Mouse (Mus musculus): ENCODE measurements around the gene Vwc2. TPM values are rescaled to one million over a fixed set of nuclear protein-coding genes. Genes with fewer than 3 reads are reported as not detected.

Gene Vwc2
- polyA plus RNA-seq, 1 experiment from 2014 or later, result 0.27 TPM

DNA sequence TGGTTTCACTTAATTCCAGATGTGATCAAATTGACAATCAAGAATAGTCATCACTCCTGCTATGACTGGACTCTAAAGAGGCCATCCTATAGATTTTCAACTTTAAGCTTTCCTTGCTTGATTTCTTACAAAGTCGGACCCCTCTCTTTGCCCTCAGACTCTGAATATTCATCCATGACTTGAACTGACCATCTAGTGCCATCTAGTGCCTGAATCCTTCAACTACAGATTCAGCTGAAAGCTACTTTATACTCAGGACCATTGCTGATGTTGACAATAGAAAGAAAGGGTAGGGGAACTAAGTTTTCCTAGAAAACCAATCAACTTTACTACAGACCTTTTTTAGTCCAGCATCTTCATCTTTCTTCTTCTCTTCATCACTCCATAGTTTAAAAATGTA, 109.1 kb downstream of the Vwc2 start:
- Histone ChIP-seq H3K4me1 (ENCODE audit: insufficient read depth, low read depth, low read length) (no peaks in the 10 kb centered on the region), H3K4me2 (replicated peaks; ENCODE audit: low read depth, low read length) (no peak overlapping the region), H3K27ac (ENCODE audit: low read length) (no peak overlapping the region), H3K9ac (replicated peaks; ENCODE audit: low read depth) (no peak overlapping the region), H3K4me3 (ENCODE audit: low read depth, low read length) (no peak overlapping the region), H3K27me3 (replicated peaks; ENCODE audit: insufficient read depth, low read length) (no peaks in the 10 kb centered on the region), H3K9me3 (ENCODE audit: low read length) (no peaks in the 10 kb centered on the region), H3K36me3 (ENCODE audit: insufficient read depth, low read length) (no peaks in the 10 kb centered on the region)
- 20% methylated on average over 1 of the region's 1 CpGs for WGBS
- peak; percentile 18 for DNase-seq (ENCODE audit: low spot score)
- TF ChIP-seq EP300 (IDR thresholded peaks at IDR 0.05), result no peak
- TF ChIP-seq CTCF (IDR thresholded peaks at IDR 0.05), result peak; percentile 60
- no peak for ATAC-seq

DNA sequence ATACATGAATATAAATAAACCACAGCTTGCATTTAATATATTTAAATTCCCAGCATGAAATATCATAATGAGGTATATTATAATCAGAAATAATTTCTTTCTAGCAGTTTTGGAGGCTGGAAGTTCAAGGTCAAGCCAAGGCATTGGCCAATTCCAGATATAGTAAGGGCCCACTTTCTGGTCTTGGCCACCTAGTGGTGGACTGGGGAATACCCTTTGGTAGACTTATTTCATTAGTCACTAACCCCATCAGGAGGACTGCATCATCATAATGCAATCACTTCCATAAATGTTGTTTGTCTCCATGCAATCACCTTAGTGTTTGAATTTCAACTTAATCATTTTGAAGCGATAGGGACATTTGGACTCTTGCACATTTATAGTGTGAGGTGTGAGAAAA, 125.3 kb downstream of the Vwc2 start:
- DNase-seq (ENCODE audit: low spot score), result no peak
- H3K4me2 ChIP-seq (replicated peaks; ENCODE audit: low read depth, low read length), result no peak overlapping the region
- no peaks in the 10 kb centered on the region for H3K9me3 ChIP-seq (ENCODE audit: low read length)
- H3K36me3 ChIP-seq (ENCODE audit: insufficient read depth, low read length), result no peaks in the 10 kb centered on the region
- no peak overlapping the region for H3K4me3 ChIP-seq (ENCODE audit: low read depth, low read length)
- H3K27ac ChIP-seq (ENCODE audit: low read length), result no peak overlapping the region
- no peak overlapping the region for H3K9ac ChIP-seq (replicated peaks; ENCODE audit: low read depth)
- no peak for ATAC-seq
- peak; percentile 53 for TF ChIP-seq CTCF (IDR thresholded peaks at IDR 0.05)
- TF ChIP-seq EP300 (IDR thresholded peaks at IDR 0.05), result no peak
- H3K27me3 ChIP-seq (replicated peaks; ENCODE audit: insufficient read depth, low read length), result no peaks in the 10 kb centered on the region
- no peaks in the 10 kb centered on the region for H3K4me1 ChIP-seq (ENCODE audit: insufficient read depth, low read depth, low read length)
- 76% methylated on average over 1 of the region's 1 CpGs for WGBS

DNA sequence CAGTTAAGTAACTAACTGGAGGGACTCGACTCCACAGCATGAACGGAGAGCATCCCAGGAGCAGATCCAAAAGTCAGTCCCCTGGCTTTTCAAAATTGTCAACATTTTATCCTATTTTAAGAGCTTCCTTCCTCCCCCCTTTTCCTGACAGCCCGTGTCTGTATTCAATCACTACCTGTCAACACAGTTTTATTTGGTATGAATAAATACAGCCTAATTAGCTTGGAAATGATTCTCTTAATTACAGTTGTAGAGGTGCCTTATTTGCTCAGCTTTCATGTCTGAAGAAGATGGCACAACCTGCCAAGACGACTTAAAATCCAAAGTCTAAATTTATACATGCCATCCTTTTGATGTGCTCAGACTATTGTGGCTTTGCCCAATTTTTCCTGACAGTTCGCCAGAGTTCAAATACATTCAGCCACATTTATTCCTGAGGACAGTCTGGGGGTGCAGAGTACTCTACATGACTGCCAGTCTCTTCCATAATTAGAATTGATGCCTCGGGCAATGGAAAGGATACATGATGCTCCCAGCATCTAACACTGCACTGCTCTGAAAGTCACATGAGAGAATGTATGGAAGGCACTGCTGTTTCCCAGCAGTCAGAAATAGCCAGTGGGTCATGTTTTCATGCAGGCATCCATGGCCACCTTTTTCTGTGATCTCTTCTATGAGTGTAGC, 128.8 kb downstream of the Vwc2 start:
- 56% methylated on average over 6 of the region's 6 CpGs for WGBS
- TF ChIP-seq EP300 (IDR thresholded peaks at IDR 0.05) (no peak), CTCF (IDR thresholded peaks at IDR 0.05) (no peak)

GRCm38 (mm10) chr11:11257348-11257747, 143.3 kb downstream of the Vwc2 start:
- TF ChIP-seq CTCF (IDR thresholded peaks at IDR 0.05), result no peak
- no peak for TF ChIP-seq EP300 (IDR thresholded peaks at IDR 0.05)
- Histone ChIP-seq H3K9ac (replicated peaks; ENCODE audit: low read depth) (no peak overlapping the region), H3K36me3 (ENCODE audit: insufficient read depth, low read length) (no peaks in the 10 kb centered on the region), H3K4me1 (ENCODE audit: insufficient read depth, low read depth, low read length) (no peaks in the 10 kb centered on the region), H3K27me3 (replicated peaks; ENCODE audit: insufficient read depth, low read length) (no peaks in the 10 kb centered on the region), H3K27ac (ENCODE audit: low read length) (no peak overlapping the region), H3K4me3 (ENCODE audit: low read depth, low read length) (no peak overlapping the region), H3K4me2 (replicated peaks; ENCODE audit: low read depth, low read length) (no peak overlapping the region), H3K9me3 (ENCODE audit: low read length) (no peaks in the 10 kb centered on the region)
- DNase-seq (ENCODE audit: low spot score), result no peak
- WGBS, result 61% methylated on average over 1 of the region's 1 CpGs
- ATAC-seq, result no peak

More for the DNA sequence above, 128.8 kb downstream of the Vwc2 start:
- H3K27me3 ChIP-seq (replicated peaks; ENCODE audit: insufficient read depth, low read length), result no peaks in the 10 kb centered on the region
- no peak overlapping the region for H3K9ac ChIP-seq (replicated peaks; ENCODE audit: low read depth)
- H3K27ac ChIP-seq (ENCODE audit: low read length), result no peak overlapping the region
- no peaks in the 10 kb centered on the region for H3K4me1 ChIP-seq (ENCODE audit: insufficient read depth, low read depth, low read length)
- no peaks in the 10 kb centered on the region for H3K9me3 ChIP-seq (ENCODE audit: low read length)
- no peak overlapping the region for H3K4me2 ChIP-seq (replicated peaks; ENCODE audit: low read depth, low read length)
- no peak overlapping the region for H3K4me3 ChIP-seq (ENCODE audit: low read depth, low read length)
- no peaks in the 10 kb centered on the region for H3K36me3 ChIP-seq (ENCODE audit: insufficient read depth, low read length)
- DNase-seq (ENCODE audit: low spot score), result no peak
- ATAC-seq, result no peak

GRCm38 (mm10) chr11:11280128-11280527, 166.1 kb downstream of the Vwc2 start:
- Histone ChIP-seq H3K36me3 (ENCODE audit: insufficient read depth, low read length) (no peaks in the 10 kb centered on the region), H3K4me1 (ENCODE audit: insufficient read depth, low read depth, low read length) (no peaks in the 10 kb centered on the region), H3K27ac (ENCODE audit: low read length) (no peak overlapping the region), H3K27me3 (replicated peaks; ENCODE audit: insufficient read depth, low read length) (no peaks in the 10 kb centered on the region), H3K9ac (replicated peaks; ENCODE audit: low read depth) (no peak overlapping the region), H3K4me2 (replicated peaks; ENCODE audit: low read depth, low read length) (no peak overlapping the region), H3K9me3 (ENCODE audit: low read length) (no peaks in the 10 kb centered on the region), H3K4me3 (ENCODE audit: low read depth, low read length) (no peak overlapping the region)
- TF ChIP-seq CTCF (IDR thresholded peaks at IDR 0.05), result no peak
- no peak for TF ChIP-seq EP300 (IDR thresholded peaks at IDR 0.05)
- DNase-seq (ENCODE audit: low spot score) (no peak), ATAC-seq (no peak)

DNA sequence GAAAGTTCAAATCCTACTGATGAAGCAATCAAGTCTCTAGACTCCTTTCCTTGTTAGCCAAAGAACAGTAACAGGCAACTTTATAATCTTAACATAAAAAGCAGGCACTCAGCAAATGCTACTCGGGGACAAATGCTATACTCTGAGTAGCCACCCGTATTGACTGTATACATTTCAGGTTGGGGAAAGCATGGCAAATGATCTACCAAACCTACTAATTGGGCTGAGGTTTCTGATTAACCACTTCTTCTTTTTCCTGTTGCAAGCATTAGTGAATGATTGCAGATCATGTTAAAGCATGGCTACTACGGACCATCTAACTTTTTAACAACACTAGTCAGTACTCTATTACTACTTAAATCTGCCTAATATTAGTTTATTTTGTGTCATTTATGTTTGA, 169.5 kb downstream of the Vwc2 start:
- Histone ChIP-seq H3K4me1 (ENCODE audit: insufficient read depth, low read depth, low read length) (no peaks in the 10 kb centered on the region), H3K4me2 (replicated peaks; ENCODE audit: low read depth, low read length) (no peak overlapping the region), H3K9me3 (ENCODE audit: low read length) (no peaks in the 10 kb centered on the region), H3K27ac (ENCODE audit: low read length) (no peak overlapping the region), H3K27me3 (replicated peaks; ENCODE audit: insufficient read depth, low read length) (no peaks in the 10 kb centered on the region), H3K9ac (replicated peaks; ENCODE audit: low read depth) (no peak overlapping the region), H3K36me3 (ENCODE audit: insufficient read depth, low read length) (no peaks in the 10 kb centered on the region), H3K4me3 (ENCODE audit: low read depth, low read length) (no peak overlapping the region)
- DNase-seq (ENCODE audit: low spot score), result no peak
- 77% methylated on average over 3 of the region's 3 CpGs for WGBS
- TF ChIP-seq EP300 (IDR thresholded peaks at IDR 0.05) (no peak), CTCF (IDR thresholded peaks at IDR 0.05) (no peak)
- ATAC-seq, result no peak

Data from lung, postnatal 0 days (tissue).